Mouse (Mus musculus) thymus, postnatal 0 days (tissue): ENCODE data around the gene Bend5. TPM values are rescaled to one million over a fixed set of nuclear protein-coding genes. Genes with fewer than 3 reads are reported as not detected.
A peak's percentile ranks its signal among the peaks of the same experiment; 100 is the strongest.

Experiments used
- DNase-seq: peaks from one replicate; pipeline ENCODE4 v3.0.0-alpha.2; 2015; ENCODE audit warnings: low spot score
- polyA plus RNA-seq: library from polyadenylated mRNA; unstranded; fragments of >200 nt; fragmentation: Nextera tagmentation; extraction: Ambion mirVana; gene quantifications from 2 replicates; pipeline ENCODE4 v1.2.1, GENCODE M21; 2015

Gene Bend5
- polyA plus RNA-seq: 27.4 and 29.7 TPM in 2 replicates

DNA sequence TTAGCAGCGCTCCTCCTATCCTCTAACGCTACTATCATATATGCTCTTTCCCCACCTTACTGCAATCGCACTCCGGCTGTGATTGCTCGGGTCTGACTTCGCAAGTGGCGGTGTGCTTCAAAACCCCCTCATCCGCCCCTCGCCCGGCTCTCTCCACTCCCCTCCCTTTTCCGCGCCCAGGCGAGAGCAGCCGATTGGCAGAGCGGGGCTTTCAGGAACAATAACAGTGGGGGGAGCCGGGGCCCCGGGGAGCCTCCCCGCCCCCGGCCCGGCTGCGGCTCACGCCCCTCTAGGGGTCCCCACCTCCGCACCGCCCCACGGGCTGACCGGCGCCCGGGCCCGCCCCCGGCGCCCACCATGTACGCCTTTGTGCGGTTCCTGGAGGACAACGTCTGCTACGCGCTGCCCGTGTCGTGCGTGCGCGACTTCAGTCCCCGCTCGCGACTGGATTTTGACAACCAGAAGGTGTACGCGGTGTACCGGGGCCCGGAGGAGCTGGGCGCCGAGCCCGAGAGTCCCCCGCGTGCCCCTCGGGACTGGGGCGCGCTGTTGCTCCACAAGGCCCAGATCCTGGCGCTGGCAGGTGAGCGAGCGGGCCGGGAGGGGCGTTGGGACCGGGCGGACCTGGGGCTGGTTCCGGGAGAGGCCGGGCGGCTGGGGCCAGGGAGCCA, at the start of gene Bend5:
Bend5 (plus strand) TSS at position 189 of the 671 bp plus-strand sequence.
- peak; percentile 92 for DNase-seq

DNA sequence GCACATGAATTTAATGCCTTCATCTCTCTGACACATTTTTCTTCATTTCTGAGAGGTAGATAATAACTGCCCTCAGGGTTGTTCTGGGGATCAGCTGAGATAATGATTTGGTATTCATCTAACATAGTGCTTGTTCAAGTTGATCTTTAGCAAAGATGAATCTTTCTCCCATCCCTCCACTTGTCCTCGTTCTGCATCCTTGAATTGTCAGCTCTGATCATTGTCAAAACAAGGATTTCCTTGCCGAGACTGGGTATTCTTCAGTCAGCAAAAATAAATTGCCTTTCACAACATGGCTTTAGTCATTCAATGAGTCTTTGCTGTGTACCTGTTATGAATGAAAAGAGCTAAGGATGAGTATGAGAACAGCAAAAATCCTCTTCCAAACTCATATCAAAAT, 47.0 kb upstream of the Bend5 start:
- no peak for DNase-seq

DNA sequence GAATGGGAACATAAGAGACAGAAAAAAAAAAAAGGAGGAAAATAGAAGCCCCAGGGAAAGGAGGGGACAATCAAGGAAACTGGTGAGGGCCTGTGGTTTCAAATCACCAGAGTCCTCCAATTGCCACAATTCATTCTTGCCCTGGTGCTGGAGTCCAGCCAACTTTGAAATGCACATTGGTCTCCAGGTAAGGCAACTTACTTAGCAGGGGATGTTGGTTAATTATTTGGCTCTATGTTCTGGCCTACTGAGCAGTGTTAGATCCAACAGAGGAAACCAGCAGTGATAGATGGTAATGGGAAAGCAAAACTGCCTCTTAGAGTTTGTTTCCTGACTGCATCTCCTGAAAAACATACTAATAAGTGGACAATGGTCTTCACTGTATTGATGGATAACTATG, 37.6 kb upstream of the Bend5 start:
- DNase-seq: no peak

DNA sequence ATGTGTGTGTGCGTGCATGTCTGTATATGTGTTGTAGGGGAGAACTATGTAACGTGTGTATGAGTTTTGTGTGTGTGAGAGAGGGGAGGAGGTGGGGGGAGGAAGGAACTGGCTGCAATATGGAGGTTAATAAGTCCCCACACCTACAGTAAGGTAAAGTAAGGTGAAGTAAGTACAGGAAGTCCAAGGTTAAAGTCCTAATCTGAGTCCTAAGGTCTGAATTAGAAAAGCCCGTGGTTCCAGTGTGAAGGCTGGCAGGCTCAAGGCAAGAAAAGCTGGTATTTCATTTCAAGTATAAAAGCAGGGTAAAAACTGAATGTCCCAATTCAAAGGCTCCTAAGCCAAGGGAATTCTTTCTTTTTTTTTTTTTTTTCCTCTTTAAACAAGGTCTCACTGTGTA, 36.7 kb upstream of the Bend5 start:
- no peak for DNase-seq

DNA sequence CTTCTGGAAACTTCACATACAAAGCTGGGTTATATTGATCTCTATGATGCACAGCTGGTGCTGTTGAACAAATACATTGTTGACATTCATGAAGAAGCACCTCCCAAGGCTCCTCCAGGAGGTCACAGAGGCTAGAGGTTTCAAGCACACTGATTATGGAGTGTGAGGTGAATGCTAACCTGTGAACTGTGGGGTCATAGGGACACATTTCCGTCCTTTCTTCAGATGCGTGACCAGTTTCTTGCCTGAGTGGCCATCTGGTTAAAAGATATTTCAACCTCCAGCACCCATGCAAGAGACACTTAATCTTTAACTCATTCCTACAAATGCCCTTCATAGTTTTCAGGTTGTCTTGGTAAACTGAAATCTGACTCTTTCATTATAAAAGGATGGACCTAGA, 31.7 kb upstream of the Bend5 start:
- DNase-seq: no peak

DNA sequence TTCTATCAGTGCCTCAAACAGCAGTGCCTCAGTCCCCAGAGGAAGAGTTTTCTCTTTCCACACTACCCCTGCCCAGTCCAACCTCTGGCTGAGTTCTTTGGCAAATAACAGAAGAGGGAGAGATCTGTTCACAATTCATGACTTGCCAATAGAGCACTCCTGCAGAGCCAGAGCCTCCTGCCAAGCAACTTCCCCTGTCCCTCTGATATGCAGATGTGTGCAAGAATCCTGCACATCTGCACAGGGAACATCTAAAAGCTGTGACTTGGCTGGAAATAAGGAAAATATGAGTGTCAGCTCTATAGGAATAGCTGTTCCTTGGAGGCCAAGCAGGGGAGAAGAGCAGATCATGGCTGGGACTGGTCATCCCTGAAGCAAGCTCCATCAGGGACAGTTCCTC, 24.1 kb upstream of the Bend5 start:
- DNase-seq: no peak

DNA sequence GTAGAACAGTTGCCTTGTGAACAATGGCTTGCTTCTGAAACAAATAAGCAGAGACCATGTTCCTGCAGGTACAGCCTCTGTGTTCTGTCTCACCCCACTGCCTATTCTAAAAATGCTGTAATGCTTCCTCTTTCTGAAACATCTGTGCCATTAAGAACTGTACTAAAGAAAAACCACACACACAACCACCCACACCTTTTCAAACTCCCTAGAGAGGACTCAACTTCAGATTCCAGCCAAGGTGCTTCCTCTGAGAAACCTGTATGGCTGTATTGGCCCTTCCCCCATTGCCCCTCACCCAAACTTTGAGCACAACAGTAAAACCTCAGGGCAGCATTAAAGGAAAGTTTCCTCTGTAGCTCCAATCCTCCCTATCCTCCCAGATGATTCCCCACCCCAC, 15.0 kb upstream of the Bend5 start:
- DNase-seq: no peak

DNA sequence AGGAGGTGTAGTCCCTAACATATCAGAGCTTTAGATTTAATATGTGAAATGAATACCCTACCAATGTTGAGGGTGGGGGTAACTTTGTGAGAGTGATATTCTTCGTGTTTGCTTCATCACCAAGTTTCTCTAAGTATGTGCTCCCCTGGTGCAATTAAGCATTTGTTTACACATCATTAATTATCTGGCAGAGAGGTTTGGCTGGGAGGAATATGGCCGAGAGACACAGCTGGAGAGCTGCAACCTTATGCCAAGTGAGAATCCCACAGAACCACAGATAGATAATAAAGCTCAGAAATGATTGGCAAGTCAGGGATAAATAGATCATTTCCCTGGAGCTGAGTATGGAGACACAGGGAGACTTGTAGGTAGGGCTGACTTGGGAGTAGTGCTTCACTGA, 14.1 kb upstream of the Bend5 start:
- DNase-seq: no peak

DNA sequence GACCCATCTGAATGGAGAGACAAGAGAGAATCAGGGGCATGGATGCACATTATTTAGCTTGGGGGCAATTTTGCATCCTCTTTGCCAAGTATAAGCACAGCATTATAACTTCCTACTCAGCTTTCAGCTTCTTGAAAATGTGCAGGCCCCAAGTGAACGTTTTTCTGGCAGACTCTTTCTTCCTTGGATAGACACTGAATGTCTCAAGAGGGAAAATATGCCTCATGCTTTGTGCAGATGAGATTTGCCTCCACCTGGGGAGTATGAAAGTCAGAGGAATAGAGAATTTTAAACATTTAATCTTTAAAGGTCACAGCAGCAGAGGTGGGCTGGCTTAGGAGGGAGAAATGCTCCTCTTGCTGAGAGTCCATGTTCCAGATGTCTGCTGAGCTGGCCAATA, 11.6 kb upstream of the Bend5 start:
- no peak for DNase-seq

DNA sequence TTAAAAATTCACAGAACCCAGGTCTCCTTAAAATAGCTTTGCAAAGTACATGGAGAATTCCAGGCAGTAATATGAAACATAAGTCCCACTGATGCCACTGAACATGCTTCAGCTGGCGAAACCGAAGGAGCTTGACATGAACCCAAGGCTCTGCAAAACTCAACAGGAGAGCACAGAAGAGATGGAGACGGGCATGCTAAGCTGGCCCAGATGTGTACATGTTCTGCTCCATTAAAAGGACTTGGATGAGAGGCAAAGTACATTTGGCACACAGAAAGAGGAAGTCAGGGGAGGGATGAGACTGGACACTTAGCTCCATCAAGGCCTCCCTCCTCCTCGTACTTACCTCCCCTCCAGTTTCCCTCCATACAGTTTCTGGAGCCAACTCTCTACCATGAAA, 4.1 kb upstream of the Bend5 start:
- DNase-seq: no peak

DNA sequence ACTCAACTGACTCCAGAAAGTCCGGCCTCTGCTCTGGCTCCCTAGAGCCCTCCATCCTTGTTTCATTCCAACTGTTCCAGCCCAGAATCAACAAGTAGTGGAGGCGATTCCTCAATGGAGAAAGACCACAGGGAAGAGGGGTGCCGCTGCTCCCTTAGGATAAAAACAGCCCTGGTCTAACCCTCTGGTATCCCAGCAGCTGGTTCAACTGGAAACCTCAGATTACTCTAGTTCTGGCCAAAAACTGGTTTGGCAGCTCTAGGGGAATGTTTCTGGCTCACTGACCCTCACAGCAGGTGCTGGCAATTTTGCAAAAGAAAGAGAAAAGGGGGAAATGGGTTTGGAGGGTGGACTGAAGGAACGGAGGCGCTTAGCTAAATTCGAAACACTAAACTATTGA, 407 bp upstream of the Bend5 start:
- DNase-seq: no peak

DNA sequence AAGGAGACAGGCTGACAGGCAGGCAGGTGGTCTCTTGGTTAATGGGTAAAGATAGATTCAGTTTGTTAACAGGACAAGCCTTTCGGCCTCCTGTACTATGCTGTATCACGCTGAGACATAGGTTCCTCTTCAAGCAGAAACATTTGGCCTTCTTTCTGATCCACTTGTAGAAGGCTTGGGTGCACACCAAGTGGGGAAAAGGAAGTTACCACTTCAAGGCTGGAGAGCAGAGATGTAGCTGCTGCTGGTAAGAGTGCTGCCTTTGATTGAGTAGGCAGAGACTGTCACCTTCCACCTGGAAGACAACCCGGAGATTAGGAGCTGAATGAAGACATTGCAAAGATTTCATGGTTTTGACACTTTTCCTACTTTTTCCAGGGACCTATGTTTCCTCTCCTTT, 1.3 kb downstream of the Bend5 start:
- DNase-seq: peak; percentile 2

DNA sequence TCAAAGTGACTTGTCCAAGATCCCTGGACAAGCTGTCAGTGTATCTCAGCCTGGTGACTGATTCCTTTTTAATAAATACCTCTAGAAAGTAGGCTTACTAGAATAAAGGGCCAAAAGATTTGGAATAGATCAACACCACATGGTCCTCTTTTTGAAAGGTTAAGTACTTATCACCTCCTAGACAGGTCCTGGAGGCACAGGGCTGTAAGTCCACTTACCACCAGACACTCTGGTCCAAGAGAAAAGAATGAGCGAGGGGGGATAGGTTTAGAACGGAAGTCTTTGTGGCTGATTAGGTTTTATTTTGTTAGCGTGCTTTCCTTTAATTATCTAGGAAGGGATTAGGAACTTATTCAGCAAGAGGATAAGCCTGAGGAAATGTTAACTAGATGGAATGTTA, 1.7 kb downstream of the Bend5 start:
- DNase-seq: no peak

DNA sequence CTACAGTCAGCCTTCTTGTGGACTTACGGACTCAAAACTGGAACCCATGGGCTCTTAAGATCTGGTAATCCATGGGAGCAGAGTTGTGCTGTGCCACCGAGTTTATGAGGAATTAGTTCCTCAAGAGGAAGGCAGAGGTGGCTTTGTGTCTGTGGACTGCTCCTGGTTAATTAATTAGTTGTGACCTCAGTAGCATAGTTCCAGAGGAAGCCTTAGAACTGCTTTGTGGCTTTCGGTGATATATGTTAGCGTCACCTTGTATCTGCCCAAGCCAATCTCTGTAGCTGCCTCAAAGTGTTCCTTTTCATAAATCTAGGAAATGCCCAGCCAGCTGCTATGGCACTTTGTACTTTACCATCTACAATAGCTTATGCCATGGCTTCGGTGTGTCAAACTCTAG, 2.9 kb downstream of the Bend5 start:
- DNase-seq: no peak

DNA sequence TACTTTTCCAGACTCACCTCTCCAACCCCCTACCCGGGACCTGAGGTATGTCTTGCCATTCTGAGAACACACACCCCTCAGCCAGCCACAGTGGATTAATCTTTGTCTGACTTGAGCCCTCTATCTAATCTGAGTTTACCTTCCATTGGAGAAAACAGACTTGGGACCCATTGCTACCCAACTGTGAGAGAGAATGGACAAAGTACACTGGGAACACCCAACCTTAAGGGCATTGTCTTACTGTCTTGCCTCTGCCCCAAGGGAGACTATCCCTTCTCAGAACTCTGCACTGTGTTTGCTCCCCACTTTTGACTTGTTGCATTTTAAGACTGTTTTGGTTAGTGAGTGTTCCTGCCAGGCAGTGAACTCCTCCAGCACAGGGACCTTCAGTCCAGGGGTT, 4.7 kb downstream of the Bend5 start:
- DNase-seq: no peak

DNA sequence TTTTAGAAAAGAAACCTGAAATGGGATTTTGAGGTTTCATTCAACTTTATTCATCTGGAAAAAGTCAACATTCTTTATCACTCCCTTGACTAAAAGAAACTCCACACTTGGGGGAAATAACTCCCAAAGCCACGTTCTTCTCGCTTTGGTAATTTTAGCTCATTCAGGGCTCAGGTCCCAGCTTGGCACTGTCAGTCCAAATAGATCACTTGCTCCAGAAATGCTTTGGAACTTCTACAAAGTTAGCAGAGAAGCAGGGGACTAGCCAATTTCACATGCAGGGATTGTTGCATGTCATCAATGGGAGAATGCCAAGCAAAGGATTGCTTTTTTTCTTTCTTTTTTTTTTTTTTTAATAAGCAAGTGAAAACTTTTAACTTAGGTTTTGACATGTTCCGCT, 5.2 kb downstream of the Bend5 start:
- no peak for DNase-seq

DNA sequence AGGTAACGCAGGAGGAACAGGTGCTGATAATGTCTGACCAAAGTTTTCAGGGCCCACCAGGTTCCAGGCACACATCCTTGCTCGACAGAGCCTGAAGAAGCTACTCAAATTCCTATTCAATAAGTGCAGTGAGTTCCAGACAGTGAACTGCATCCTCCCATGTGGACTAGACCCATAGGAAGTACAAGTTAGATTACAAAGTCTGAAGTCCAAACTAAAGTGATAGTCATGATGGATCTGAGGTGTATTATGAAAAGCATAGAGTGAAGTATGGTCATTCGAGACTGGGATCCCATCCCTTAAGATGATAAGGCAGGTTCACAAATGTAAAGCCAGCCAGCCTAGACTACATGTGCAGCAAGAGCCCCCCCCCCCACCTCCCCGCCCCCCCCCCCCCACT, 6.1 kb downstream of the Bend5 start:
- no peak for DNase-seq

DNA sequence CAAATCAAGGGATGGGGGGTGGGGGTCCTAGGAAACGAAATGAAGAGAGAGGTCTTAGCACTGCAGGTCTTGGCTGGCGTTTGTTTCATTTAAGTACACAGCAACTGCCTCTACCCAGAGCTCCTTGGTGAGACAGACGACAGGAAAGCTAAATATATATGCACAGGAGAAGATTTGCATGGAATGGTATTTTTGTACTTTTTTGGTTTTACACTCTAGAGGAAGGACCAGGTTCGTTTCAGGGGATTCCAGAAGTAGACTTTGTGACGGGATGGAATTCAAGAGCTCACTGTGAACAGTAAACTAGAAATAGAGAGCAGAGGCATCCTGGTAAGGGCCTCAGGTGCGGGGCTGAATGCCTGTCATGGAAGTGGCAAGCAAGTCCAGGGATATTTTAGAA, 7.0 kb downstream of the Bend5 start:
- no peak for DNase-seq

DNA sequence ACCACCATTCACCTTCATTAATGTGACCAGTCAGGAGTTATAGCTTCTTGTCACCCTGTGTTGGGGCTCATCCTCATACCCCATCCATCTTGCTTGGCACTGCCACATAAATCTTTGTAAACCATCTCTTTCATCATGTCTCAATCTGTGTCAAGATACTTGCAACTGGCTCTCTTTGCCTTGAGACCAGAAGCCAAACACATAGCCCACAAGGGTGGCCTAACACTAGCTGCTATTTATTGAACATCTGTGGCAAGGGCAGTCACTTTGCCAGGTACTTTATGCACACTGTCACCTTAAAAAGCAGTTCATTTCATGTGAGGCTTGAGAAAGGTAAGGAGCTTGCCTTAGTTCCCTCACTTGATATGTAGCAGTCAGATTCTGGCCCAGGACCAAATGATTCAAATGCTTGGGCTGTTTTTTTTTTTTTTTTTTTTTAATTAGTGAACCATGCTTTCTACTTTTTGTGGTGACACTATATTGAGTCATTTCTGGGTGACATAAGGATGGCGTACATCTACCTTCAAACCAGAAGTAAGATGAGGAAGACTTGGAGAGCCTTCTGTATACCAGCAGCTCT, 9.7 kb downstream of the Bend5 start:
- no peak for DNase-seq

DNA sequence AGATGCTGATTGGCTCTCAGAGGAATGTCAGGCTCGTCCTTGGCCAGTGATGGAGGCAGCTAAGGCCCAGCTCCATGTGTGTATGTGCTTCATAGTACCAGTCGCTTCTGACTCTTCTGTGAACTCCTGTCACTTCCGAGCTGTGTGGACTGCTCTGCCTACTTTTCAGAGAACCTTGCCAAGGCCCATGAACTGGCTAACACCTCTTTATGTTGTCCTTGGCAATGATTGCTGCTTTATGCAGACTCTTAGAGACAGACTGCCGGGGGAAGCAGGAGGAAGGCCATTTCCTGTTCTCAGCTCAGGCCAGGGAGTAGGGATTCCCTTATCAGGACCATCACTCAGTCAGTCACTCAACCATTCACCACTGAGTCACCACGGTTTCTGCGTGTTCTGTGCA, 10.4 kb downstream of the Bend5 start:
- DNase-seq: no peak

DNA sequence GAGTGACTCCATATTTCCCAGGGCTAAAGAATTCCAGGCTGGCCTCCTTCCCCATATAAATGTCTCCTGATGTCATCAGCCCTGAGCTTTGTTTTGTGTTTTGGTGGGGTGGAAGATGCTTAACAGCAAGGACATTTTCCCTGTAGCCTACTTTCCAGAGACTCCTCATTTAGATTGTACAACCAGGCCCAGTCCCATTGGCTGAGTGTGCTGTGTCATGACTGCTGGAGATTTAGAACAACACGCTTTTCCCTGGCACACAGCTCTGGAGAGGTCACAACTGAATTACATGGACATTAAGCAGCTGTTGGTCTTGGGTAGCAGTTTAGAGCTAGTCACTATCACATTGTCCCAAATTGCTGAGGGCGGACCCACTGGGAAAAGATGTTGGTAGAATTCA, 16.4 kb downstream of the Bend5 start:
- no peak for DNase-seq

DNA sequence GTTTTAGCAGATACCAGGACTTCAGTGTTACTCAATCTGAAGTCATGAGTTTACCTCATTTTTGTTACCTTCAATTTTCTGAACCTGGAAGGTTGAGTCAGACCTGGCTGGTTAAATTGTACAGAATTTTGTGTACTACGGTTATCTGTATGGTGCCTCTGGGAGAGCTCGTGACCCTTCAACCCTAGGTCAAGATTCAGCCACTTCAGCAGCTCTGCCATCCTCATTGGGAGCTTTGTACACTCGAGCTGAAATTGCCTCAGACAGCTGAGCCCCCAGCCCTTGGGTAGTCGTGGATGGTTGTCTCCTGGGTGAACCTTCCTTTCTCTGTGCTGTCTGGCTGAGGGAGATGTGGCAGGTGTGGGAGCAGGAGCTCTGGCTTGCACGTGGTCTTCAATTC, 17.2 kb downstream of the Bend5 start:
- no peak for DNase-seq

DNA sequence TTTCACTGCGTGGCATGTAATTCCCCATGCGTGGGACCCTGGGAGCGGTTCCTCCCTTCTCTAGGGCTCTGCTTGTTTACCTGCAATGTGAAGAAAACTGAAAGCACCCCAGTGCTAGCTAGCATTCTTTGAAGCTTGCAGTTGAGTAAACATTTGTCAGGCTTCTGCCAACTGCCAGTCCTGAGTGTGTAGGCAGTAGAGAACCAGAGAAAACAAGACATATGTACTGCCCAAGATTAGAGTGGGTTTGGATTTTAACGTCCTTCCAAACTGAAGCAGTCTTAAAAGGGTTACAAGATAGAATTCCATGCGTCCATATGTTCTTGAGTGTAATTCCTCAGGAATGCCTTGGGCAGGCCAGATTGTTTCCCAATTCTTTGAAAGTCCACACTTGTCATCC, 17.6 kb downstream of the Bend5 start:
- DNase-seq: no peak

DNA sequence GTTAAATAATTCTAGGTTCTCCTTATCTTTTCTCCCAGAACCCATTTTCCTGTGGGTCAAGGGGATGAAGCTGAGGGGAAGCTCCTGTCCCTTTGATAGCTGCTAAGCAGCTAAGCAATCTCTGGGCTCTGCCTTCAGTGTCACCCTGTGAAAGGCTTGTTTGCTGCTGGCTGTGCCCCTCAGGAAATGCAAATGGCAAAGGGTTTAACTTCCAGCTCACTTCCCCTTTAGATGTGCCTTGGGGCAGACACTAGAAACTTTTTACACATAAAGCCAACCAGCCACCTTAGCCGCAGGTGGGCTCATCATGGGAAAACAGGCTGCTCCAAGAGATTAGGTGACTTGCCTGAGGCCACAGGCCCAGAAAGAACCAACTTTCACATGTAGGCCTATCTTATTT, 26.9 kb downstream of the Bend5 start:
- DNase-seq: no peak
